Mouse (Mus musculus): ENCODE data around the gene Spats2.

DNA sequence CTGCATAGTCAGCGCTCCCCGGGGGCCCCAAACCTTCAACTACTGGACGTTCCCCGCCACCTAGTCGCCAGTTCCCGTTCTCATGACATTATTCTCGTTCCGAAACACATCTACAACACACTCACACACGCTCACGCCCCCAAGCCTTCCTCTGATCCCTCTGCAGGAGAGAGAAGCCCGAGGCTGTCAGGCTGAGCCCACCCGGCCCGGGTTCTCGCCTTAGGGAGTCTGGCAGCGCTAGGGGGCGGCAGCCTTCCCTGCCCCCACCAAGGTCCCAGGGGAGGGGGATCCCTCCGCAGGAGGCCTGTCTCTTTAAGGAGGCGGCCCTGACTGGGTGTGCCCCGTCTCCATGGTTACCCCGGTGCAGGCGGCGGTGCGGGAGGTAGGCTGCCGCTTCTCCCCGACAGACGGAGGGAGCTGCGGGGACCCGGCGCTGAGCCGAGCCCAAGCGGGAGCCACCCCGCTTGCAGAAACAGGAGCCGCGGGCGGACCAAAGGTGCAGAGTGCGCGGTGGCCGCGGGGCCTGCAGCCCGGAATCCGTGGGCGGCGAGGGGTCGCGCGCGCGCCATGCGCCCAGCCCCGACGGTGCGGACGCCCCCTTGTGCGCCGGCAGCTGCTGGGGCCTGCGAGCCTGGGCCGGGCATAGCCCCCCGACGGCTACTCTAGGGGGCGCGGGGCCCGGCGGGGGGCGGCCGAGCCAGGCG lies 98.6 kb downstream of the Spats2 start, which contains the start of gene Kcnh3:
- no peak for TF ChIP-seq MAX (IDR thresholded peaks at IDR 0.05; ENCODE audit: low read depth)
- TF ChIP-seq MYOD1 (IDR thresholded peaks at IDR 0.05; ENCODE audit: control insufficient read depth in 1 of 3, insufficient read length in 2 of 3, low read depth in 2 of 3): no peak
- TF ChIP-seq POLR2A (IDR thresholded peaks at IDR 0.05; ENCODE audit: insufficient read length, low read depth): no peak
- no peak for TF ChIP-seq CEBPB (IDR thresholded peaks at IDR 0.05; ENCODE audit: insufficient read depth, poor library complexity, severe bottlenecking)
- no peak for TF ChIP-seq TCF3 (IDR thresholded peaks at IDR 0.05; ENCODE audit: insufficient read length, low read depth)
- TF ChIP-seq MYOG (IDR thresholded peaks at IDR 0.05; ENCODE audit: control insufficient read depth in 1 of 3, insufficient read depth in 1 of 3, insufficient read length in 2 of 3, low read depth in 2 of 3): no peak
- no peak for TF ChIP-seq E2F4 (IDR thresholded peaks at IDR 0.05; ENCODE audit: insufficient read depth)
- TF ChIP-seq REST (IDR thresholded peaks at IDR 0.05; ENCODE audit: insufficient read depth, insufficient read length): no peak
- no peak for TF ChIP-seq TCF12 (IDR thresholded peaks at IDR 0.05; ENCODE audit: insufficient read depth, poor library complexity, severe bottlenecking)
- TF ChIP-seq USF1 (IDR thresholded peaks at IDR 0.05; ENCODE audit: low read depth): no peak
- no peak for TF ChIP-seq SRF (IDR thresholded peaks at IDR 0.05; ENCODE audit: control insufficient read depth, insufficient read length, low read depth)
- TF ChIP-seq POLR2AphosphoS2 (IDR thresholded peaks at IDR 0.05; ENCODE audit: insufficient read length, low read depth): no peak
